Mouse (Mus musculus) testis, adult 2 months (tissue): ENCODE data around the gene Gm11639.

Experiments used
- CTCF ChIP-seq: fragments of 200-500 bp; IDR thresholded peaks from 2 replicates; pipeline ENCODE4 v1.5.1; 2012; ENCODE audit warnings: low read depth, mild to moderate bottlenecking, inconsistent platforms, low read length, moderate library complexity; ENCODE audit not compliant: control insufficient read depth, insufficient read depth, insufficient replicate concordance
- POLR2A ChIP-seq: fragments of 200-500 bp; IDR thresholded peaks from 2 replicates; pipeline ENCODE4 v1.6.1; 2012; ENCODE audit warnings: low read depth, mild to moderate bottlenecking, inconsistent platforms, low read length, moderate library complexity; ENCODE audit not compliant: control insufficient read depth

DNA sequence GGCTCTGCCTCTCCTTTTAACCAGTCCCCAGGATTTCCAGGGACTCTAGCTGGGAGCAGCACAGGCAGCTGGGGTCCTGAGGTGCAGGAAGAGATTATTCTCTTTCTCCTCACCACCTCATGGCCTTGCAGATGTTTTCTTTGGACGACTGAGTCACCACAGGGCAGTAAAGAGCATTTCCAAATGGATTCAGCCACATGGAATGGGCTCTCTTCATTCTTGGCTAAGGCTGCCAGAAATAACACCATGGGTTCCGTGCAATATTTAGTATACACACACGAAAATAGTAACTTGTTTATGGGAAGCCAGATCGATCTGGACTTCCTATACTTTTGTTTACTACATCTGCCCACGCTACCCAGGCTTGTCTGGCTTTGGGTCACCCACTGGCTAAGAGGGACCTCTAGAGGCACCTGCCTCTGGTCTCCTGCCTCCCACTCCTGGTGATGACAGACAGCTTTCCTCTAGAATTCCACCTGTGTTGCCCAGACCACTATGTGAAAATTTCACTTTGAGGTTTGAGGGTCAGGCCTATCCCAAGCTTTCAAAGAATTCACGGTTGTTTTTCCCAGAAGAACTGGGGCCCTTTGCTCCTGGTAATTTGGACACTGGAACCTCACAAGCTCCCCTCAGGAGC, 22.1 kb upstream of the Gm11639 start:
- TF ChIP-seq CTCF (no peak), POLR2A (no peak)
